Mouse (Mus musculus) megakaryocyte, embryonic 14.5 days (primary cell): ENCODE measurements around the gene Apaf1.

Experiments used
- FLI1 ChIP-seq: IDR thresholded peaks from 2 replicates; pipeline ENCODE4 v1.6.1; 2012; ENCODE audit warnings: low read length, inconsistent platforms, mixed read lengths
- GATA1 ChIP-seq: IDR thresholded peaks from 3 replicates; pipeline ENCODE4 v1.6.1; 2012; ENCODE audit warnings: mixed read lengths, low read length, inconsistent platforms, borderline replicate concordance

DNA sequence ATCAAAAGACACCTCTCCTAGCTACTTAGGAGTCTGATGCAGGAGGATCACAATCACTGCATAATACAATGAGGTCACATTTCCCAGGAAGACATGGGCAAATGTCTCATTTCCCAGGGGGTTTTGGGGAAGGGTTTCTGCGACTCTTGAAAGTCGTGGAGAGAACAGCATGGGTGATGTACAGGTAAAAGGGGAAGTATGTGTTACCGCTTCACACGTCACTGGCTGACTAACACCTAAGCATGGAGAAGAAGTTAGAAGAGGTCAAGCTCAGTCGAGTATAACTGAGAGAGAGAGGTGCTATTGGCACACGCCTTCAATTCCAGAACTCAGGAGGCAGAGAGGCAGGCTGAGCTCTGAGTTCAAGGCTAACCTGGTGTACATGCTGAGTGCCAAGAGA lies 92.2 kb downstream of the Apaf1 start:
- TF ChIP-seq FLI1 (no peak), GATA1 (no peak)
